Mouse (Mus musculus) liver, postnatal 0 days (tissue): Measurements from ENCODE around the gene Ano5. TPM values are rescaled to one million over a fixed set of nuclear protein-coding genes. Genes with fewer than 3 reads are reported as not detected.

Experiments
- ATAC-seq: fragments of 200-750 bp; cut with Nextera tagmentation; 2 replicates; pipeline ENCODE4 v1.8.0; 2017; ENCODE audit warnings: mild to moderate bottlenecking, moderate library complexity
- DNase-seq: peaks from one replicate; pipeline ENCODE4 v3.0.0-alpha.2; 2016
- H3K27ac ChIP-seq: fragments of 300-500 bp; sonication (generic); 2 replicates; pipeline ENCODE4 v1.5.1; 2014; ENCODE audit warnings: antibody characterized with exemption, moderate library complexity, mild to moderate bottlenecking, low read depth
- H3K27me3 ChIP-seq: fragments of 300-500 bp; sonication (generic); 2 replicates; pipeline ENCODE4 v1.6.1; 2014; ENCODE audit warnings: low read length, control low read depth, mixed read lengths; ENCODE audit not compliant: insufficient read depth
- H3K36me3 ChIP-seq: fragments of 300-500 bp; sonication (generic); replicated peaks from 2 replicates; pipeline ENCODE4 v1.6.1; 2014; ENCODE audit warnings: mild to moderate bottlenecking, control low read depth, low read length, moderate library complexity, mixed read lengths; ENCODE audit not compliant: insufficient read depth
- H3K4me1 ChIP-seq: fragments of 300-500 bp; sonication (generic); 2 replicates; pipeline ENCODE4 v1.6.1; 2014; ENCODE audit warnings: antibody characterized with exemption, mild to moderate bottlenecking, control low read depth; ENCODE audit not compliant: insufficient read depth
- H3K4me2 ChIP-seq: fragments of 300-500 bp; sonication (generic); 2 replicates; pipeline ENCODE4 v1.6.1; 2014; ENCODE audit warnings: low read depth, mild to moderate bottlenecking, low read length, moderate library complexity, mixed read lengths
- H3K4me3 ChIP-seq: fragments of 300-500 bp; sonication (generic); 2 replicates; pipeline ENCODE4 v1.5.1; 2014; ENCODE audit warnings: low read depth, low read length
- H3K9ac ChIP-seq: fragments of 300-500 bp; sonication (generic); replicated peaks from 2 replicates; pipeline ENCODE4 v1.6.1; 2014; ENCODE audit warnings: mild to moderate bottlenecking, moderate library complexity
- H3K9me3 ChIP-seq: fragments of 300-500 bp; sonication (generic); 2 replicates; pipeline ENCODE4 v1.6.1; 2016; ENCODE audit warnings: mild to moderate bottlenecking, control low read depth, low read length, mixed read lengths
- CTCF ChIP-seq: sonication (generic); IDR thresholded peaks from 2 replicates; pipeline ENCODE4 v1.5.1; 2016; ENCODE audit warnings: antibody characterized with exemption, low read depth
- EP300 ChIP-seq: IDR thresholded peaks from 2 replicates; pipeline ENCODE4 v1.6.1; 2016; ENCODE audit warnings: antibody characterized with exemption, low read depth, mild to moderate bottlenecking
- WGBS: fragments of 180-500 bp; shearing (Covaris S2); extraction: QIAGEN DNeasy Blood & Tissue Kit; methylation state at CpG from one replicate; pipeline ENCODE4 v1.1.7; 2014; ENCODE audit not compliant: insufficient replicate concordance; 5-methylcytosine and 5-hydroxymethylcytosine counted together
- polyA plus RNA-seq: library from polyadenylated mRNA; unstranded; fragments of >200 nt; fragmentation: Nextera tagmentation; extraction: Ambion mirVana; gene quantifications from 2 replicates; pipeline ENCODE4 v1.2.1, GENCODE M21; 2015

Ano5 gene
- polyA plus RNA-seq, 1 experiment from 2014 or later = not detected

- H3K4me3 ChIP-seq = no peak overlapping the region
- no peak for ATAC-seq
- no peaks in the 10 kb centered on the region for H3K36me3 ChIP-seq
- H3K9me3 ChIP-seq = no peaks in the 10 kb centered on the region
- no peak overlapping the region for H3K9ac ChIP-seq
- H3K27me3 ChIP-seq = peaks cover 47% of the 10 kb centered on the region
- WGBS = 2% methylated on average over 26 of the region's 26 CpGs
- no peak for DNase-seq
- TF ChIP-seq CTCF (no peak), EP300 (no peak)
- no peaks in the 10 kb centered on the region for H3K4me1 ChIP-seq
- H3K27ac ChIP-seq = no peak overlapping the region
- no peak overlapping the region for H3K4me2 ChIP-seq
Measured at GRCm38 (mm10) chr7:51627001-51627631, 116.3 kb downstream of the Ano5 start.

DNA sequence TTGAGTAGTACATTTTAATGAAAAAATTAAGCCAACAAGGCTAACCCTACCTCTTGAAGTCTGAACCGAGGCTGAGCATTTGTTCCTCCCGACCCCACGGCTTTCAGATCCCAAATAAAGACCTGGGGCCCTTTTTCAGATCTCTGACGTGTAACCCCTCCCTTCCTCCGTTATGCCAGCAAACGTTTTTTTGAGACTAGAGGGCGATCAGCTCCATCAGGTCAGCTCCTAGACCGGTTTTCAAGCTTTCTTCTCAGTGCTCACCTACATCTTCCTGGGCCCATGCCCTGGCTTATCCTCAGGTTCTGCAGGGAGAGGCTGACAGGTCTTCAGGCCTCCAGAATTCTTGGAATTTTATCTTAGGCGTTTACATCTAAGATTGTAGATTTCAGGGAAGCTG is 116.8 kb downstream of the Ano5 start:
- Histone ChIP-seq H3K4me3 (no peak overlapping the region), H3K36me3 (no peaks in the 10 kb centered on the region)
- ATAC-seq = no peak

DNA sequence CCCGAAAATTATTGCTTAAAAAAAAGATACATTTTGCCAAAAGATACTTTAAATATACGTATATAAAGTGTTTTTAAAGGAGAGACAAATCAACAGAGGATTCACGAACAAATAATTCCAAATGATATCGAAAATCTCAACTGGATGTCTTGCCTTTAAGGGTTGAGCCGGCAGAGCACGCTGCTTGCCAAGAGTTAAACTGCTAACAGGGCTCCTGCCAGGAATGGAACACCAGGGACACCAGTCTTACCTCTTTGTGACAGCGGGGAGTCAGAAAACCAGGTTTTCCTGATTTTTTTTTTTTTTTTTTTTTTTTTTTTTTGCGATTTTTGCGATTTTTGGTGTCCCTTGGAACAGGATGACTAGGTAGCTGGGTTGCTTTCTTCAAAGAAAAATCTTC is 117.5 kb downstream of the Ano5 start:
- WGBS = 4% methylated on average over 9 of the region's 9 CpGs
- H3K27me3 ChIP-seq = peaks cover 38% of the 10 kb centered on the region
- DNase-seq = no peak

More for the DNA sequence above, 116.8 kb downstream of the Ano5 start:
- H3K27me3 ChIP-seq = peaks cover 41% of the 10 kb centered on the region
- no peak overlapping the region for H3K9ac ChIP-seq
- H3K4me1 ChIP-seq = no peaks in the 10 kb centered on the region
- no peak overlapping the region for H3K27ac ChIP-seq
- WGBS = under 1% methylated on average over 9 of the region's 9 CpGs
- no peak for TF ChIP-seq CTCF
- no peak for DNase-seq
- no peaks in the 10 kb centered on the region for H3K9me3 ChIP-seq
- H3K4me2 ChIP-seq = no peak overlapping the region

GRCm38 (mm10) chr7:51629206-51629605 is 118.4 kb downstream of the Ano5 start:
- Histone ChIP-seq H3K9ac (no peak overlapping the region), H3K4me1 (no peaks in the 10 kb centered on the region), H3K4me3 (no peak overlapping the region), H3K27ac (no peak overlapping the region), H3K36me3 (no peaks in the 10 kb centered on the region), H3K9me3 (no peaks in the 10 kb centered on the region), H3K27me3 (peaks cover 33% of the 10 kb centered on the region), H3K4me2 (no peak overlapping the region)
- DNase-seq (no peak), ATAC-seq (no peak)
- WGBS = 4% methylated on average over 3 of the region's 3 CpGs
- TF ChIP-seq CTCF = no peak
- no peak for TF ChIP-seq EP300

More for the DNA sequence above, 117.5 kb downstream of the Ano5 start:
- Histone ChIP-seq H3K4me1 (no peaks in the 10 kb centered on the region), H3K4me2 (no peak overlapping the region), H3K36me3 (no peaks in the 10 kb centered on the region), H3K9ac (no peak overlapping the region), H3K9me3 (no peaks in the 10 kb centered on the region), H3K27ac (no peak overlapping the region), H3K4me3 (no peak overlapping the region)
- ATAC-seq = no peak
- TF ChIP-seq CTCF = no peak
- TF ChIP-seq EP300 = no peak

- no peak overlapping the region for H3K27ac ChIP-seq
- H3K4me1 ChIP-seq = no peaks in the 10 kb centered on the region
- H3K27me3 ChIP-seq = peaks cover 17% of the 10 kb centered on the region
- H3K9me3 ChIP-seq = no peaks in the 10 kb centered on the region
- H3K9ac ChIP-seq = no peak overlapping the region
- H3K4me3 ChIP-seq = no peak overlapping the region
- no peaks in the 10 kb centered on the region for H3K36me3 ChIP-seq
- H3K4me2 ChIP-seq = no peak overlapping the region
- 38% methylated on average over 3 of the region's 3 CpGs for WGBS
- no peak for DNase-seq
- TF ChIP-seq CTCF = no peak
- no peak for TF ChIP-seq EP300
- ATAC-seq = no peak
Measured at GRCm38 (mm10) chr7:51631171-51631570, 120.3 kb downstream of the Ano5 start.

GRCm38 (mm10) chr7:51632543-51633229 is 121.9 kb downstream of the Ano5 start:
- no peak for TF ChIP-seq CTCF
- no peak for TF ChIP-seq EP300
- no peak overlapping the region for H3K9ac ChIP-seq
- DNase-seq (no peak), ATAC-seq (no peak)
- peaks cover 4% of the 10 kb centered on the region; the same call in 1 of the 2 replicates for H3K27me3 ChIP-seq
- H3K4me3 ChIP-seq = no peak overlapping the region
- H3K4me2 ChIP-seq = no peak overlapping the region
- 11% methylated on average over 9 of the region's 9 CpGs for WGBS
- H3K4me1 ChIP-seq = no peaks in the 10 kb centered on the region
- no peaks in the 10 kb centered on the region for H3K9me3 ChIP-seq
- no peaks in the 10 kb centered on the region for H3K36me3 ChIP-seq
- H3K27ac ChIP-seq = no peak overlapping the region
